Comparison of ENCODE assay signal across 8 mouse cellular contexts in the genomic region with DNA sequence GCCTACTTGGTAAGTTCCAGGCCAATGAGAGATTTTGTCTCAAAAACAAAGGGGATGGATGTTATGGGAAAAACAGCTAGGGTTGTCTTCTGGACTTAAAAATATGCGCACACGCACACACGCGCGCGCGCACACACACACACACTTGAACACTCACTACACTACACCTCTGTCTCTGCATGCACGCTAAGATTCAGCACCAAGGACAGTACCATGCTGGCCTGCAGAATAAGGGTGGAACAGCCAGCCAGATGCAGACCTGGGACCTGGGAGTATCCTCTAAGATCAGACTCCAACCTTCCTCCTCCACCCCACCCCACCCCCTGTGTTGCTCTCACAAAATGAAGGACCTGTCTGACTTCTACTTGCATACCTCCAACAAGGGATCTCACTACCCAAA.
A peak's percentile ranks its signal among the peaks of the same experiment; 100 is the strongest.
DNase-seq lines count a peak whose midpoint lies in the region; ATAC-seq lines count a peak whose summit lies in the region.

No protein-coding gene starts in this region.

- H3K9ac ChIP-seq in forebrain, embryonic 16.5 days (replicated peaks; ENCODE audit: low read depth, low read length) = no peak overlapping the region
- no peak overlapping the region for H3K9ac ChIP-seq in stomach, embryonic 16.5 days (ENCODE audit: low read length)

- H3K4me2 ChIP-seq in forebrain, embryonic 16.5 days (ENCODE audit: low read length) = no peak overlapping the region
- no peak overlapping the region for H3K4me2 ChIP-seq in stomach, embryonic 16.5 days (ENCODE audit: low read depth, low read length)

- no peaks in the 10 kb centered on the region for H3K9me3 ChIP-seq in forebrain, embryonic 10.5 days
- H3K9me3 ChIP-seq in forebrain, embryonic 16.5 days (ENCODE audit: control insufficient read depth, low read length) = no peaks in the 10 kb centered on the region
- no peaks in the 10 kb centered on the region for H3K9me3 ChIP-seq in stomach, embryonic 16.5 days (replicated peaks; ENCODE audit: control insufficient read depth, low read length)

- 74% methylated on average over 8 of the region's 8 CpGs for WGBS in forebrain, embryonic 10.5 days
- 76% methylated on average over 8 of the region's 8 CpGs for WGBS in forebrain, embryonic 16.5 days
- WGBS in stomach, embryonic 16.5 days = 61% methylated on average over 8 of the region's 8 CpGs

- H3K36me3 ChIP-seq in forebrain, embryonic 10.5 days (replicated peaks) = no peaks in the 10 kb centered on the region
- no peaks in the 10 kb centered on the region for H3K36me3 ChIP-seq in forebrain, embryonic 16.5 days (ENCODE audit: control insufficient read depth, insufficient read depth)
- no peaks in the 10 kb centered on the region for H3K36me3 ChIP-seq in stomach, embryonic 16.5 days (ENCODE audit: control insufficient read depth, insufficient read depth, low read length)

- H3K4me3 ChIP-seq in forebrain, embryonic 10.5 days = no peak overlapping the region
- H3K4me3 ChIP-seq in forebrain, embryonic 16.5 days (replicated peaks; ENCODE audit: low read length) = no peak overlapping the region
- H3K4me3 ChIP-seq in stomach, embryonic 16.5 days (replicated peaks; ENCODE audit: low read length) = no peak overlapping the region

- DNase-seq in forebrain, embryonic 10.5 days (ENCODE audit: extremely low spot score, low spot score) = peak; percentile 59
- DNase-seq in ovary, postnatal 14 days (ENCODE audit: low spot score) = peak; percentile 43
- no peak for DNase-seq in ovary, adult 18-20 months (ENCODE audit: low spot score)
- DNase-seq in hindlimb bud, embryonic 11.5 days (ENCODE audit: extremely low spot score, low read depth, low spot score) = peak; percentile 74
- no peak for DNase-seq in spleen, postnatal 36 days (ENCODE audit: low spot score in 2 of 2)
- no peak for DNase-seq in natural killer cell, adult 2 months (ENCODE audit: low spot score in 2 of 2)

- ATAC-seq in forebrain, embryonic 16.5 days = no peak
- peak; percentile 49; the same call in 1 of the 2 replicates for ATAC-seq in stomach, embryonic 16.5 days (ENCODE audit: insufficient read depth, low FRiP score)

- no peak overlapping the region for H3K27ac ChIP-seq in forebrain, embryonic 10.5 days
- no peak overlapping the region for H3K27ac ChIP-seq in forebrain, embryonic 16.5 days (ENCODE audit: low read length)
- H3K27ac ChIP-seq in stomach, embryonic 16.5 days (ENCODE audit: low read length) = no peak overlapping the region

- H3K4me1 ChIP-seq in forebrain, embryonic 10.5 days = peaks cover 24% of the 10 kb centered on the region
- peaks cover 17% of the 10 kb centered on the region for H3K4me1 ChIP-seq in forebrain, embryonic 16.5 days (replicated peaks; ENCODE audit: control insufficient read depth, insufficient read depth, low read length)
- H3K4me1 ChIP-seq in stomach, embryonic 16.5 days (ENCODE audit: control insufficient read depth, insufficient read depth, low read length) = no peaks in the 10 kb centered on the region

- peaks cover 57% of the 10 kb centered on the region for H3K27me3 ChIP-seq in forebrain, embryonic 10.5 days (ENCODE audit: poor library complexity, severe bottlenecking)
- H3K27me3 ChIP-seq in forebrain, embryonic 16.5 days (replicated peaks; ENCODE audit: control insufficient read depth, insufficient read depth, low read length) = no peaks in the 10 kb centered on the region
- no peaks in the 10 kb centered on the region for H3K27me3 ChIP-seq in stomach, embryonic 16.5 days (ENCODE audit: control insufficient read depth, insufficient read depth, low read length)

Comparison
In these comparisons a context has a peak if more than half of its experiments do, and no peak if none do; other contexts are left out.
1. DNase-seq: peak in forebrain, embryonic 10.5 days (single experiment), ovary, postnatal 14 days (single experiment) and hindlimb bud, embryonic 11.5 days (single experiment); none in ovary, adult 18-20 months (single experiment), spleen, postnatal 36 days (0 of 2) and natural killer cell, adult 2 months (0 of 2).